Mouse (Mus musculus) midbrain, postnatal 0 days (tissue): Measurements from ENCODE around the gene Trak1. TPM values are rescaled to one million over a fixed set of nuclear protein-coding genes. Genes with fewer than 3 reads are reported as not detected.

ENCODE experiments used
- ATAC-seq: fragments of 200-750 bp; cut with Nextera tagmentation; 2 replicates; pipeline ENCODE4 v1.8.0; 2017; ENCODE audit warnings: moderate number of reproducible peaks, mild to moderate bottlenecking, moderate TSS enrichment, moderate library complexity; ENCODE audit not compliant: low FRiP score
- DNase-seq: peaks from one replicate; pipeline ENCODE4 v3.0.0-alpha.2; 2015; ENCODE audit warnings: low spot score
- H3K27ac ChIP-seq: fragments of 300-500 bp; sonication (generic); 2 replicates; pipeline ENCODE4 v1.5.1; 2014; ENCODE audit warnings: low read depth, mild to moderate bottlenecking, low read length, mixed read lengths
- H3K27me3 ChIP-seq: fragments of 300-500 bp; sonication (generic); 2 replicates; pipeline ENCODE4 v1.6.1; 2014; ENCODE audit warnings: low read length, control low read depth, mixed read lengths; ENCODE audit not compliant: insufficient read depth
- H3K36me3 ChIP-seq: fragments of 300-500 bp; sonication (generic); 2 replicates; pipeline ENCODE4 v1.6.1; 2014; ENCODE audit warnings: low read length, control low read depth, mixed read lengths; ENCODE audit not compliant: insufficient read depth
- H3K4me1 ChIP-seq: fragments of 300-500 bp; sonication (generic); 2 replicates; pipeline ENCODE4 v1.6.1; 2014; ENCODE audit warnings: mild to moderate bottlenecking, control low read depth, antibody characterized with exemption, low read length, mixed read lengths; ENCODE audit not compliant: insufficient read depth
- H3K4me2 ChIP-seq: fragments of 300-500 bp; sonication (generic); 2 replicates; pipeline ENCODE4 v1.6.1; 2014; ENCODE audit warnings: low read depth, mild to moderate bottlenecking, low read length, mixed read lengths; ENCODE audit not compliant: poor library complexity, severe bottlenecking
- H3K4me3 ChIP-seq: fragments of 300-500 bp; sonication (generic); 2 replicates; pipeline ENCODE4 v1.5.1; 2014; ENCODE audit warnings: low read depth, mild to moderate bottlenecking, low read length, moderate library complexity
- H3K9ac ChIP-seq: fragments of 300-500 bp; sonication (generic); replicated peaks from 2 replicates; pipeline ENCODE4 v1.6.1; 2014; ENCODE audit warnings: mild to moderate bottlenecking, low read length, moderate library complexity, mixed read lengths; ENCODE audit not compliant: poor library complexity, severe bottlenecking
- H3K9me3 ChIP-seq: fragments of 300-500 bp; sonication (generic); 2 replicates; pipeline ENCODE4 v1.6.1; 2016; ENCODE audit warnings: low read length, control low read depth
- CTCF ChIP-seq: IDR thresholded peaks from 2 replicates; pipeline ENCODE4 v1.5.1; 2016; ENCODE audit warnings: antibody characterized with exemption, mild to moderate bottlenecking
- WGBS: fragments of 180-500 bp; shearing (Covaris S2); extraction: QIAGEN DNeasy Blood & Tissue Kit; methylation state at CpG from one replicate; pipeline ENCODE4 v1.1.7; 2014; 5-methylcytosine and 5-hydroxymethylcytosine counted together
- polyA plus RNA-seq: library from polyadenylated mRNA; unstranded; fragments of >200 nt; fragmentation: Nextera tagmentation; extraction: Ambion mirVana; gene quantifications from 2 replicates; pipeline ENCODE4 v1.2.1, GENCODE M21; 2015
- total RNA-seq: library from RNA; depleted of rRNA; stranded (reverse); fragments of >200 nt; gene quantifications from 2 replicates; pipeline ENCODE4 v1.2.3, GENCODE M21; 2014

Gene Trak1
- total and polyA plus RNA-seq, 2 experiments from 2014 or later = 61.6 to 154 TPM

DNA sequence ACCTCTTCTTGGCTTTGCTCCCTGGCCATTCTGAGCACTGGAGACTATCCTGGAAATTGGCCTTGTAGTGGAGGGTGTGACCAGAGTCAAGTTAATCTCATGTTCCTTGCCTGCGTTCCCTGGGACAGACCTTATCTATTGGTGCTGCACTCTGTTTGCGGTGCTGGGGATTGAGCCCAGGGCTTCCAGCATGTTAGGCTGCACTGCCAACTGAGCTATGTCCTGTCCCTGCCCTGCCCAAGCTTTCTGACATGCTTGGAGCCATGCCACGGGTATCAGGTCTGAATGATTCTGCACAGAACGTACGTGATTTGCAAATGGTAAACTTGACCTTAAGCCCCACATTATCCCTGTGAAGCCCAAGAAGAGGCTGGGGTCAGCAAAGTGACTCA lies 77.6 kb downstream of the Trak1 start:
- H3K27me3 ChIP-seq = no peaks in the 10 kb centered on the region
- TF ChIP-seq CTCF = no peak
- no peak overlapping the region for H3K27ac ChIP-seq
- H3K4me2 ChIP-seq = no peak overlapping the region
- H3K9me3 ChIP-seq = no peaks in the 10 kb centered on the region
- H3K9ac ChIP-seq = no peak overlapping the region
- peaks cover 8% of the 10 kb centered on the region; the same call in 1 of the 2 replicates for H3K4me1 ChIP-seq
- DNase-seq (no peak), ATAC-seq (no peak)
- H3K4me3 ChIP-seq = no peak overlapping the region
- 80% methylated on average over 5 of the region's 5 CpGs for WGBS
- no peaks in the 10 kb centered on the region for H3K36me3 ChIP-seq

DNA sequence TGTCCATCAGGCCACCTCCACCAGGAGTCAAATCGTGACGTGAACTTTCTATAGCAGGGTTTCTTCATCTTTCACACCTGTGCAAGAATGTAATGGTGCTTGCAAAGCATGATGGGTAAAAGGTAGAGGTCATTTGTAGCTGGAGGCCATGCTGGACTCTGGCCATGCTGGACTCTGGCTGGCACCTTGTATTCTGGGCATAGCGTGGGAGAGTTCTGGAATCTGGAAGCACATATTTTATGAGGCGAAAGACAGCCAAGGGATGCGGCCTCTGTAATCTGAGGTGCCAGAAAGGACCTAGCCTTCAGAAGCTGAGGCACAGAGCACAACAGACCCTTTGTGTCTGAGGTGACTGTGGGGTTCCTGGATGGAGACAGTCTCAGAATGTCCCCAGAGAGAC lies 78.8 kb downstream of the Trak1 start:
- H3K4me1 ChIP-seq = peaks cover 7% of the 10 kb centered on the region; the same call in 1 of the 2 replicates
- no peak overlapping the region for H3K9ac ChIP-seq
- H3K36me3 ChIP-seq = no peaks in the 10 kb centered on the region
- no peak for ATAC-seq
- DNase-seq = no peak
- no peak for TF ChIP-seq CTCF
- H3K27me3 ChIP-seq = no peaks in the 10 kb centered on the region
- H3K4me3 ChIP-seq = no peak overlapping the region
- no peak overlapping the region; the same call in 1 of the 2 replicates for H3K27ac ChIP-seq
- H3K9me3 ChIP-seq = no peaks in the 10 kb centered on the region
- no peak overlapping the region for H3K4me2 ChIP-seq
- 83% methylated on average over 5 of the region's 5 CpGs for WGBS

DNA sequence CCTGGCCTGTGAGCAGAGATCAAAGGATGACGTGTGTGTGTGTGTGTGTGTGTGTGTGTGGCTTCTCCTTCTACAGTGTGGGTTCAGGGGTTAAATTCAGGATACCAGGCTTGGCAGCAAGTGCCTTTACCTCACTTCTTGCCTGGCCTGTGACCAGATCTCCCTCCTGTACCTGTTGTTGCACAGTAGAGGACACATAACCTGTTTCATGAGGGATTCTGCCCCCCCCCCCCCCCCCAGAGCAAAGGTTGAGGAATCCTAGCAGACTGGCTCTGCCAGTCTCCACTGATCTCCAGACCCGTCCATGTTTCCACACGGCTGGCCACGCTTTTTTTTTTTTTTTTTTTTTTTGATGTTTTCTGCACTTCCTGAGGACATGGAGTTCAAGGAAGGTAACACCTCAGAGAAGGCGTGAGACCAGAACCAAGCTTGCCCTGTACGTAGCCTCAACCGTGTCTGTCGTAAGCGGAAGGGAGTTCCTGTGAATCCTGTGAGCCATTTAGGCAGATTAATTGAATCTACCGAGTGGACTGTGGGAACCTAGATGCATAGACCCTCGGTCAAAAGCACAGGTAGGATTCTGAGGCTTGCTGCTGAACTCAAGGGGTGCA lies 83.1 kb downstream of the Trak1 start:
- Histone ChIP-seq H3K4me2 (no peak overlapping the region), H3K27me3 (no peaks in the 10 kb centered on the region), H3K27ac (no peak overlapping the region), H3K36me3 (no peaks in the 10 kb centered on the region), H3K4me3 (no peak overlapping the region), H3K9ac (no peak overlapping the region), H3K9me3 (no peaks in the 10 kb centered on the region), H3K4me1 (no peaks in the 10 kb centered on the region)
- no peak for DNase-seq
- WGBS = 88% methylated on average over 9 of the region's 11 CpGs
- no peak for TF ChIP-seq CTCF
- no peak for ATAC-seq

DNA sequence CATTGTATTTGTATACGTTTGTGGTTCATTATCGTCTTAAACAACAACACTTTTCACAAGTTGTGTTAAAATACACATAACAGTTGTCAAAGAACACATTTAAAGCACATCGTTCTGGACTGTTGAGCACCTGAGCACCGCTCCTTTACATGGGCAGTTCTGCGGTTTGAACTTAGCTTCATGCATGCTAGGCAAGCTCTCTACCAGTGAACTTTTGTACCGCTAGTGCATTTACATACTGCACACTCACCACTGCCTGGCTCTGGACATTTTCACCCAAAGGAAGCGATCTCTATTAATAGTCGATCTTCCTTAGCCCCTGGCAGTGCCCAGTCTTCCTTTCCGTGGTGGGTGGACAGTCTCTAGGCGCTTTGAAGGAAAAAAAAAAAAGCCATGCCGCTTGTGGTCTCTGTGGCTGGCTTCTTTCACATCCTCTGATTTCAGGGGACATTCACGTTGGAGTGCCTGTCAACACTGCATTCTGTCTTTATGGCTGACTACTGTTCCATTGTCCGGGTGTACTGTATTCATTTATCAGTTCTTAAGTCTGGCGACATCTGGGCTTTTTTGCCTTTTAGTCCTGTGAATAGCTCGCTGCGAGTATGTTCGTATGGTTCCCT lies 84.5 kb downstream of the Trak1 start:
- H3K4me3 ChIP-seq = no peak overlapping the region
- no peak overlapping the region for H3K9ac ChIP-seq
- H3K36me3 ChIP-seq = no peaks in the 10 kb centered on the region
- TF ChIP-seq CTCF = no peak
- no peak overlapping the region for H3K27ac ChIP-seq
- no peak for ATAC-seq
- no peaks in the 10 kb centered on the region for H3K27me3 ChIP-seq
- no peak overlapping the region for H3K4me2 ChIP-seq
- DNase-seq = no peak
- H3K4me1 ChIP-seq = no peaks in the 10 kb centered on the region
- 62% methylated on average over 17 of the region's 17 CpGs for WGBS
- no peaks in the 10 kb centered on the region for H3K9me3 ChIP-seq

DNA sequence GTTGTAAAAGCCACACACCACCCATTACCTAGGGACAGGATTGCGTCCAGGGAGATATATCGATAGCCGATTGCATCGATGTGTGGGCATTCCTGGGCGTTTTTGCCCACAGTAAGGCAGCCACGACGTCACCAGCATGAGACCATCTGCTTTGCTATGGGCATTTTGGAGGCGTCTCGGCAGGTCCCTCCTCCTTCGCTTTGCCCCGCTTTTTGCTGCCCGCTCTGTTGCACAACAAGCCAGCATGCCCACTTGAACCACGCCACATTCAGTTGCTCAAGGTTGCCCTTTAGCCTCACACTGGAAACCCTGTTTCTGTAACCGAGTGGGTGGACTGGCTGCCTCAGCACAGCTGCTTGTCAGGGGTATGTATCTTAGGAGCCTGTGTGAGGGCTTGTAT lies 85.3 kb downstream of the Trak1 start:
- ATAC-seq (no peak), DNase-seq (no peak)
- H3K9ac ChIP-seq = no peak overlapping the region
- no peak overlapping the region for H3K27ac ChIP-seq
- no peaks in the 10 kb centered on the region for H3K4me1 ChIP-seq
- no peak for TF ChIP-seq CTCF
- H3K9me3 ChIP-seq = no peaks in the 10 kb centered on the region
- H3K4me3 ChIP-seq = no peak overlapping the region
- H3K36me3 ChIP-seq = no peaks in the 10 kb centered on the region
- 88% methylated on average over 14 of the region's 14 CpGs for WGBS
- no peaks in the 10 kb centered on the region for H3K27me3 ChIP-seq
- no peak overlapping the region for H3K4me2 ChIP-seq

DNA sequence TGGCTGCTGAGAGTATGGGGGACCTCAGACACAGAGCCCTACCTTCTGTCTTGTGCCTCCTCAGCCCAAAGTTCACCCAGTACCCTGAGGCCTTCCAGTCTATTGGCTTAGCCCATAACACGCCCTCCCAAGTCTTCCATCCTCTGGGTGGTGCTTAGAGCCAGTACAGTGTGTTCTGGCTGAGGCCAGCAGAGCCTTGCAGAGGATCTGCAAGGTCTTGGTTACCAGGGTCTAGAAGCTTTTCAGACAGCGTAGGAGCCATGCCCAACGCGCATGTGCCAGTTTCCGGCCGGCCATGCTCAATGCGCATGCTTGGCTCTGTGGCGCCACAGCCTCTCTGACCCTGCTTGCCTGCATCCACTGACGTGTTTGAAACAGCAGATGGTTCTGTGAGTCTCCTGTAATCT lies 85.9 kb downstream of the Trak1 start:
- H3K9ac ChIP-seq = no peak overlapping the region
- DNase-seq = peak; percentile 79
- no peak overlapping the region for H3K4me3 ChIP-seq
- H3K4me2 ChIP-seq = no peak overlapping the region
- H3K9me3 ChIP-seq = no peaks in the 10 kb centered on the region
- H3K36me3 ChIP-seq = no peaks in the 10 kb centered on the region
- no peaks in the 10 kb centered on the region for H3K4me1 ChIP-seq
- no peaks in the 10 kb centered on the region for H3K27me3 ChIP-seq
- H3K27ac ChIP-seq = no peak overlapping the region
- no peak for TF ChIP-seq CTCF
- peak; percentile 55 for ATAC-seq
- WGBS = 81% methylated on average over 9 of the region's 9 CpGs
